Mouse (Mus musculus) left cerebral cortex, postnatal 25 days (tissue): Measurements from ENCODE around the gene Acod1. TPM values are rescaled to one million over a fixed set of nuclear protein-coding genes. Genes with fewer than 3 reads are reported as not detected.
A peak's percentile ranks its signal among the peaks of the same experiment; 100 is the strongest.

Experiments
- DNase-seq, 2 experiments: peaks; one replicate each; pipeline ENCODE4 v3.0.0; 2022; ENCODE audit warnings: low spot score in 2 of 2, mixed read lengths in 1 of 2
- intact Hi-C: fragments of 180-260 bp; cut with DNase I; formaldehyde crosslinking; loops from one replicate; pipeline ENCODE4 v1.15.1; 2025
- total RNA-seq, 2 experiments: library from RNA; stranded (reverse); gene quantifications; 2 replicates each; pipeline ENCODE4 v1.2.3; 2021

Gene Acod1
- total RNA-seq, result not detected

- intact Hi-C loops, result loop anchor here (2.0 kb wide), 1 partner anchor 14 kb away; no protein-coding TSS in a partner anchor
- DNase-seq, result no peak
Observed at GRCm38 (mm10) chr14:103046677-103047076, at the start of gene Acod1. Gene Acod1 (plus strand): TSS chr14:103046977.

DNA sequence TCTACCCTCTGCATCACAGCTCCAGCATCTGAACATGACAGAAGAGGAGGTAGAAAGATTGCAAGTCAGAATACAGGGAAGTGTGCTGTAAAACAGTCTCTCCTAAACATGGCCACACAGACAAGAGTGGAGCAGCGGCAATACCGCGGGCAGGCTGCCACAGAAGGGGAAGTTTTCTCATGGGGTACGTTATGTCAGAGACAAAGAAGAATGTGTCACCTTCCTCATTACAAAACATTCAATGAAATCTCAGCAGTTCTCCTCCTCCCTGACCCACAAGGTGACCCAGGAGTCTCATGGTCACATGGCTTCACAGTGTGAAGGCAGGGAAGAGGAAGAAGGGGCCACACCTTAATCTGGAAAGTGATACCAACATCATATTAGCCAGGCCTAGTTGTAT lies 39.0 kb upstream of the Acod1 start:
- DNase-seq, result no peak
- intact Hi-C loops, result no loop called here

GRCm38 (mm10) chr14:103011782-103012181 lies 35.0 kb upstream of the Acod1 start:
- peak; percentile 23 to 34 for DNase-seq
- intact Hi-C loops, result loop anchor here (1.0 to 2.0 kb wide), 2 partner anchors 40 to 527 kb away; no protein-coding TSS in a partner anchor

GRCm38 (mm10) chr14:103012563-103013150 lies 34.1 kb upstream of the Acod1 start:
- DNase-seq, result peak; percentile 65 to 77
- intact Hi-C loops, result loop anchor here (1.0 to 2.0 kb wide), 2 partner anchors 39 to 526 kb away; no protein-coding TSS in a partner anchor

GRCm38 (mm10) chr14:103017009-103017408 lies 29.8 kb upstream of the Acod1 start:
- DNase-seq, result no peak
- intact Hi-C loops, result no loop called here

DNA sequence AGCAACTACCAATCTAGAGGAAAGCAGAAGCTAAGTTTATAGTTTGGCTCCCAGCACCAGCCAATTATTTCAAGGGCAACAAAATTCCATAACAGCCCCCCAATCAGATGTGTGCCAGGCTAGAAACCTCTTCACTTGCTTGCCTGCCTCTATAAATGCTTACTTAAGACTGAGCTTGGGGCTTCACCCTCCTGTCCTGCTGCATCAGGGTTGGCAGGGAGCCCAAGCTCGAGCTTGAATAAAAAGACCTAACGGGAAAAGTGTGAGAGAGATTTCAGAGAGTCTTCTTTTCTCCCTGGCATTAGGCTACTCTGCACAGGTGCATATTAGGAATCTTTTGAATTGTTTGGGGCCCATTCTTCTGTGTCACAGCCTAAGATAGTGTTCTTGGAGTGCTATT lies 26.7 kb upstream of the Acod1 start:
- no peak for DNase-seq
- intact Hi-C loops, result no loop called here

GRCm38 (mm10) chr14:103029203-103029602 lies 17.6 kb upstream of the Acod1 start:
- intact Hi-C loops, result no loop called here
- no peak for DNase-seq

DNA sequence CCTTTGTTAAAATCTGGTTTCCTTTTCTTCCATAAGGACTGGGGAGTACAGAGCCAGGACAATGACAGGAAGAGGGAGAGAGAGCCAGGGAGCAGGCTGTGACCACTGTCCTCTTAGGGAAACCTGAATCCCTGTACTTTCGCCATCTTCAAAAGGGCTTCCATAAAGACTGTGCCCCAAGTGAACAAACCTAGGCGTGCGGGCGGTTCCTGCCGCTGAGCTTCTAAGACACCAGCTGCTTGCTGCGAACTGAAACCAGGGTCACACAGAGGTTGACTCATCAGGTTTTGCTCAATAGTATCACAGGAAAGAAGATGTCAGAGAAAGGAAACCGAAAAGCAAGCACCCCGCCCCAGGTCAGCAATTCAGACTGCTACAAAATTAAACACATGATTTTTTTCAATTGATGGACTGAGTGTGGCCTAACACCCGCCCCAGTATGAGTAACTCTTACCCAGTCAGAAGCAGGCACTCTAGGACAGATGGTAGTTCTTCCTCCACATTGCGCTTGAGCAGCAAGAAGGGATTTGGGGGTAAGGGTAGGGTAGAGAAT lies 13.4 kb upstream of the Acod1 start:
- peak in 1 of 2 experiments; percentile 15 for DNase-seq

DNA sequence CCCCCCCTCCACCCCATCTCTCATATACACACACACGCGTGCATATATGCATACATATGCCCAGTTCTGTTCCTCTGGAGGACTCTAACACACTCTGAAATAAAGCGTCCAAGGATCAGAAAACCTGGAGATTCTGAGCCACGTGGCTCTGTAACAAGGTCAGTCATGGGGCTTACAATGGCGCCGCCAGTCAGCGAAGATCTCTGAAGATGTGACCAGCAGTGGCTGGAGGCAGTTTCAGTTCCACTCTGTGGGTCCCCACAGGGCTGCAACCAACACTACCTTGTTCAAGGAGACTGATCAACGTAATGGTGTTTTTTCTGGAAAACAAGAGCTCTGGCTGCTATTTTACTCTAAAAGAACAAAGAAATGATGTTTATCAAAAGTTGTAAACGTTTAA lies 12.7 kb upstream of the Acod1 start:
- intact Hi-C loops, result no loop called here
- DNase-seq, result no peak

More for the DNA sequence above, 13.4 kb upstream of the Acod1 start:
- intact Hi-C loops, result loop anchor here (2.0 kb wide), 1 partner anchor 13 kb away; the partner anchor contains the start of gene Acod1

GRCm38 (mm10) chr14:103037016-103037415 lies 9.8 kb upstream of the Acod1 start:
- no peak for DNase-seq
- intact Hi-C loops, result no loop called here

- intact Hi-C loops, result no loop called here
- no peak for DNase-seq
Observed at GRCm38 (mm10) chr14:103048292-103049086, 1.7 kb downstream of the Acod1 start.

- intact Hi-C loops, result loop anchor here (1.0 kb wide), 1 partner anchor 39 kb away; no protein-coding TSS in a partner anchor
- peak; percentile 74 to 82 for DNase-seq
Observed at GRCm38 (mm10) chr14:103051159-103051769, 4.5 kb downstream of the Acod1 start.

DNA sequence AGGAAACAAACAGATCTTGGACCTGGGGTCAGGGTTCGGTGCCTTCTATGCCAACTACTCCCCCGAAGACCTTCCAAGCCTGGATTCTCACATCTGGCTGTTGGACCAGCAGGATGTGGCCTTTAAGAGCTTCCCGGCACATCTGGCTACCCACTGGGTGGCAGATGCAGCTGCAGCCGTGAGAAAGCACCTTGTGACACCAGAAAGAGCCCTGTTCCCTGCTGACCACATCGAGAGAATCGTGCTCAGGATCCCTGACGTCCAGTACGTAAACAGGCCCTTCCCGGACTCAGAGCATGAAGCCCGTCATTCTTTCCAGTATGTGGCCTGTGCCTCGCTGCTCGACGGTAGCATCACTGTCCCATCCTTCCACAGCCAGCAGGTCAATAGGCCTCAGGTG lies 8.0 kb downstream of the Acod1 start:
- no peak for DNase-seq

GRCm38 (mm10) chr14:103056601-103057000 lies 9.8 kb downstream of the Acod1 start:
- intact Hi-C loops, result no loop called here
- DNase-seq, result no peak

More for the DNA sequence above, 8.0 kb downstream of the Acod1 start:
- intact Hi-C loops, result no loop called here

DNA sequence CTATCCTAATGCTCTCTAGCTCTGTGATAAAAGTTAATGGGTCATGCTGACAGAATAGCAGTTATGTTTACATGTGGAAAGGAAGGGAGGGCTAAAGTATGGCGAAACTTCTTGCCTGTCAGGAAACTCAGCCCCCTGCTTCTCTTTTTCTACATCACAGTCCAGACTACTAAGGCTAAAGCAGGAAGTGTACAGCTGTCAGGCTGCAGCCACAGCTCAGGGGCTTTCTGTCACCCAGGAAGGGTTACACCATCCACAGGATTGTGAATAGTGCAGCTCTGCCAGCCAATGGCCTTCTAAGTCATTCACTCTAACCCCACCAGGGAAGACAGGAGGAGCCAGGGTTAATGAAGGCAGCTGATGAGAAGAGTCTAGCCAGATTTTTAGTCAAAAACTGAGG lies 12.2 kb downstream of the Acod1 start:
- no peak for DNase-seq
- intact Hi-C loops, result no loop called here

DNA sequence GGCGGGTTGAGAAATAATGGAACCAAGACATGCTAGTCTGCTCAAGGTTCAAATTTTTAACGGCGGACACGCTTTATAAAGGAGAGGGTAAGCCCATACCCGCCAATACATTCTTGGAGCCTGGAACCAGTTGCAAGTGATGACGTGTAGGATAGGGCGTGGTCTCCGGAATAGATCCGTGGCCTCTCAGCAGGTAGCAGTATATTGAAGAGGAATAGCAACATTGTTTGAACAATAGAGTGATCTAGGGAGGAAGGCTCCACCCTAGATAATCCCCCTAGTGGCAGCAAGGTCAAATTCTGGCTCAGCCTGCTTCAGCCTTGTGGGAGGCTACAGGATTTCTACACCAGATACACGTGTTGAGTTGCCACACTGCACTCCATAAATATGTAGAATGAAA lies 12.7 kb downstream of the Acod1 start:
- no peak for DNase-seq
- intact Hi-C loops, result no loop called here

GRCm38 (mm10) chr14:103065294-103066167 lies 18.8 kb downstream of the Acod1 start:
- intact Hi-C loops, result loop anchor here (5.0 kb wide), 1 partner anchor 472 kb away; no protein-coding TSS in a partner anchor
- peak; percentile 75 to 80 for DNase-seq

DNA sequence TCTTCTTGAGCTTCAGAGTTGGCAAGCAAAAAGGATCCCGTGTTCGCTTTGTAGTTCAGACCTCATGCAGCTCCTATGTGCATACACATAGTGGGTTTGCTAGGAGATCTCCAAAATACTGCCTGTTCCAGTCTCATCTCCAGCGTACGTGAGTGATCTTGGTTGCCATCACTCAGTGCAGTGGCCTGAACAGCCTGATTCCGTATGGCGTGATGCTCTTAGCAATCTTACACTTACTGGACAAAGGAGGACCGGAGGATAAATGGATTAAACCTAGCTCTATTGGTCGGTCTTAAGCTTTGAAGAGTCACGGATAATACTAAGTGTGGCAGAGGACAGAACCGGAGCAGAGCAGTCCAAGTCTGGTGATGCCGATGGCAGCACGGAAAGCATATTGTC lies 22.7 kb downstream of the Acod1 start:
- intact Hi-C loops, result loop anchor here (5.0 kb wide), 1 partner anchor 468 kb away; no protein-coding TSS in a partner anchor
- DNase-seq, result no peak
